Mouse (Mus musculus) limb, embryonic 14.5 days (tissue): ENCODE measurements around the gene Cyp26b1. TPM values are rescaled to one million over a fixed set of nuclear protein-coding genes. Genes with fewer than 3 reads are reported as not detected.

ENCODE experiments used
- ATAC-seq: fragments of 200-750 bp; cut with Nextera tagmentation; 2 replicates; pipeline ENCODE4 v1.8.0; 2017; ENCODE audit warnings: low read depth, moderate number of reproducible peaks, moderate TSS enrichment; ENCODE audit not compliant: low FRiP score
- DNase-seq: peaks from one replicate; pipeline ENCODE4 v3.0.0-alpha.2; 2015; ENCODE audit warnings: low spot score
- H3K27ac ChIP-seq: fragments of 300-500 bp; sonication (generic); replicated peaks from 2 replicates; pipeline ENCODE4 v1.5.1; 2014; ENCODE audit warnings: low read depth, mild to moderate bottlenecking, low read length, moderate library complexity, mixed read lengths
- H3K27me3 ChIP-seq: fragments of 300-500 bp; sonication (generic); 2 replicates; pipeline ENCODE4 v1.6.1; 2014; ENCODE audit warnings: low read length, mixed read lengths; ENCODE audit not compliant: control insufficient read depth, insufficient read depth
- H3K36me3 ChIP-seq: fragments of 300-500 bp; sonication (generic); 2 replicates; pipeline ENCODE4 v1.6.1; 2014; ENCODE audit warnings: mild to moderate bottlenecking, low read length, moderate library complexity, mixed read lengths; ENCODE audit not compliant: control insufficient read depth, insufficient read depth
- H3K4me1 ChIP-seq: fragments of 300-500 bp; sonication (generic); 2 replicates; pipeline ENCODE4 v1.6.1; 2014; ENCODE audit warnings: antibody characterized with exemption, low read length, mixed read lengths; ENCODE audit not compliant: control insufficient read depth, insufficient read depth
- H3K4me2 ChIP-seq: fragments of 300-500 bp; sonication (generic); replicated peaks from 2 replicates; pipeline ENCODE4 v1.6.1; 2014; ENCODE audit warnings: low read depth, mild to moderate bottlenecking, low read length, moderate library complexity; ENCODE audit not compliant: severe bottlenecking
- H3K4me3 ChIP-seq: fragments of 300-500 bp; sonication (generic); replicated peaks from 2 replicates; pipeline ENCODE4 v1.5.1; 2014; ENCODE audit warnings: low read length
- H3K9ac ChIP-seq: fragments of 300-500 bp; sonication (generic); 2 replicates; pipeline ENCODE4 v1.6.1; 2014; ENCODE audit warnings: mild to moderate bottlenecking, low read depth, low read length, moderate library complexity; ENCODE audit not compliant: severe bottlenecking
- H3K9me3 ChIP-seq: fragments of 300-500 bp; sonication (generic); 2 replicates; pipeline ENCODE4 v1.6.1; 2016; ENCODE audit warnings: low read length; ENCODE audit not compliant: control insufficient read depth
- POLR2A ChIP-seq: fragments of 200-500 bp; IDR thresholded peaks from 2 replicates; pipeline ENCODE4 v1.8.0; 2012; ENCODE audit warnings: inconsistent platforms, mild to moderate bottlenecking, moderate library complexity, borderline replicate concordance; ENCODE audit not compliant: insufficient read depth, insufficient read length; ENCODE audit errors: extremely low read depth
- WGBS: fragments of 180-500 bp; shearing (Covaris S2); extraction: QIAGEN DNeasy Blood & Tissue Kit; methylation state at CpG from one replicate; pipeline ENCODE4 v1.1.7; 2014; 5-methylcytosine and 5-hydroxymethylcytosine counted together
- polyA plus RNA-seq, 2 experiments: library from polyadenylated mRNA; depleted of rRNA in 1 of 2; stranded (reverse) in 1 of 2; unstranded in 1 of 2; fragments of >200 nt; fragmentation: Nextera tagmentation in 1 of 2; extraction: Ambion mirVana in 1 of 2; gene quantifications; 2 replicates each; pipeline versions ENCODE4 v1.2.1 to v1.2.3; 2012 to 2014

The Cyp26b1 gene
- 20.1 and 26.1 TPM in 2 replicates for polyA plus RNA-seq (2012; rRNA removed)
- polyA plus RNA-seq (2014; fragmentation: Nextera tagmentation; extraction: Ambion mirVana): 10.0 and 13.0 TPM in 2 replicates

GRCm38 (mm10) chr6:84593693-84594092 lies at the start of gene Cyp26b1:
Cyp26b1 (minus strand) TSS chr6:84593908.
- H3K9ac ChIP-seq: no peak within 1 kb of the TSS
- peaks cover 14% of the 10 kb centered on the region for H3K4me1 ChIP-seq
- no peak within 1 kb of the TSS for H3K27ac ChIP-seq
- no peaks in the 10 kb centered on the region for H3K9me3 ChIP-seq
- no peak for ATAC-seq
- no peak for DNase-seq
- no peak within 1 kb of the TSS for H3K4me2 ChIP-seq
- no peak within 1 kb of the TSS for H3K4me3 ChIP-seq
- TF ChIP-seq POLR2A: no peak
- WGBS: 84% methylated on average over 10 of the region's 10 CpGs
- H3K27me3 ChIP-seq: peaks cover 7% of the 10 kb centered on the region; the same call in 1 of the 2 replicates
- no peaks in the 10 kb centered on the region for H3K36me3 ChIP-seq

- Histone ChIP-seq H3K9ac (no peak overlapping the region), H3K4me1 (no peaks in the 10 kb centered on the region), H3K4me2 (no peak overlapping the region), H3K4me3 (no peak overlapping the region), H3K27me3 (no peaks in the 10 kb centered on the region), H3K9me3 (no peaks in the 10 kb centered on the region), H3K36me3 (no peaks in the 10 kb centered on the region), H3K27ac (no peak overlapping the region)
- TF ChIP-seq POLR2A: no peak
- ATAC-seq: no peak
- DNase-seq: no peak
- WGBS: 56% methylated on average over 4 of the region's 4 CpGs
Observed at GRCm38 (mm10) chr6:84641062-84641431, 47.3 kb upstream of the Cyp26b1 start.

- ATAC-seq: no peak
- H3K27ac ChIP-seq: no peak overlapping the region
- no peaks in the 10 kb centered on the region for H3K36me3 ChIP-seq
- WGBS: 44% methylated on average over 9 of the region's 9 CpGs
- H3K9ac ChIP-seq: no peak overlapping the region
- H3K4me1 ChIP-seq: no peaks in the 10 kb centered on the region
- no peak for DNase-seq
- no peaks in the 10 kb centered on the region for H3K9me3 ChIP-seq
- TF ChIP-seq POLR2A: no peak
- H3K4me2 ChIP-seq: no peak overlapping the region
- no peaks in the 10 kb centered on the region for H3K27me3 ChIP-seq
- no peak overlapping the region for H3K4me3 ChIP-seq
Observed at GRCm38 (mm10) chr6:84640324-84641061, 46.8 kb upstream of the Cyp26b1 start.

GRCm38 (mm10) chr6:84638206-84638605 lies 44.5 kb upstream of the Cyp26b1 start:
- H3K4me3 ChIP-seq: no peak overlapping the region
- H3K27ac ChIP-seq: no peak overlapping the region
- ATAC-seq (no peak), DNase-seq (no peak)
- no peaks in the 10 kb centered on the region for H3K9me3 ChIP-seq
- no peaks in the 10 kb centered on the region for H3K27me3 ChIP-seq
- no peak overlapping the region for H3K9ac ChIP-seq
- H3K4me1 ChIP-seq: no peaks in the 10 kb centered on the region
- H3K36me3 ChIP-seq: no peaks in the 10 kb centered on the region
- no peak overlapping the region for H3K4me2 ChIP-seq
- TF ChIP-seq POLR2A: no peak

- ATAC-seq (no peak), DNase-seq (no peak)
- H3K36me3 ChIP-seq: no peaks in the 10 kb centered on the region
- no peaks in the 10 kb centered on the region for H3K9me3 ChIP-seq
- no peak overlapping the region for H3K4me2 ChIP-seq
- H3K4me3 ChIP-seq: no peak overlapping the region
- no peak overlapping the region for H3K9ac ChIP-seq
- no peaks in the 10 kb centered on the region for H3K27me3 ChIP-seq
- no peak overlapping the region for H3K27ac ChIP-seq
- no peak for TF ChIP-seq POLR2A
- H3K4me1 ChIP-seq: no peaks in the 10 kb centered on the region
- 79% methylated on average over 2 of the region's 2 CpGs for WGBS
Observed at GRCm38 (mm10) chr6:84631588-84631987, 37.9 kb upstream of the Cyp26b1 start.
